Mouse (Mus musculus) liver, embryonic 16.5 days (tissue): ENCODE data around the gene Kdelr2. TPM values are rescaled to one million over a fixed set of nuclear protein-coding genes. Genes with fewer than 3 reads are reported as not detected.

ENCODE experiments used
- polyA plus RNA-seq: library from polyadenylated mRNA; unstranded; fragments of >200 nt; fragmentation: Nextera tagmentation; extraction: Ambion mirVana; gene quantifications from 2 replicates; pipeline ENCODE4 v1.2.1, GENCODE M21; 2015

The Kdelr2 gene
- polyA plus RNA-seq, 1 experiment from 2014 or later: 150 TPM

Other genes with a start within 250 kb of the Kdelr2 start
- 1.4 and 1.5 TPM in 2 replicates for gene Rbak, start 223.1 kb upstream of the Kdelr2 start, polyA plus RNA-seq
- gene Spdye4b, start 222.8 kb upstream of the Kdelr2 start, polyA plus RNA-seq: not detected in 2 replicates
- not detected in 2 replicates for gene Spdye4a, start 176.9 kb upstream of the Kdelr2 start, polyA plus RNA-seq
- 2.0 and 2.1 TPM in 2 replicates for gene Zfp12, start 168.7 kb upstream of the Kdelr2 start, polyA plus RNA-seq
- gene Zfp316, start 133.8 kb upstream of the Kdelr2 start, polyA plus RNA-seq: 0.12 and 0.26 TPM in 2 replicates
- not detected in 2 replicates for gene Zfp853, start 110.2 kb upstream of the Kdelr2 start, polyA plus RNA-seq
- 16.6 and 16.8 TPM in 2 replicates for gene E130309D02Rik, start 88.5 kb upstream of the Kdelr2 start, polyA plus RNA-seq
- 23.9 and 25.5 TPM in 2 replicates for gene Zdhhc4, start 74.6 kb upstream of the Kdelr2 start, polyA plus RNA-seq
- gene Grid2ip, start 46.5 kb upstream of the Kdelr2 start, polyA plus RNA-seq: not detected in 2 replicates
- 7.3 and 7.7 TPM in 2 replicates for gene Daglb, start 60.7 kb downstream of the Kdelr2 start, polyA plus RNA-seq
- 104 and 135 TPM in 2 replicates for gene Rac1, start 124.2 kb downstream of the Kdelr2 start, polyA plus RNA-seq
- gene Cyth3, start 218.6 kb downstream of the Kdelr2 start, polyA plus RNA-seq: 34.7 and 35.9 TPM in 2 replicates